Mouse (Mus musculus): ENCODE results near the gene Slc35g1.
"Not testable (repeated sequence)": the region's sequence is repeated elsewhere in the genome, so short reads cannot be mapped to it uniquely, and the experiment has no call there.

Slc35g1 gene

GRCm38 (mm10) chr19:38395701-38396632 is at the start of gene Slc35g1:
Slc35g1 (plus strand) TSS chr19:38395980.
- peak; percentile 64 for DNase-seq

DNA sequence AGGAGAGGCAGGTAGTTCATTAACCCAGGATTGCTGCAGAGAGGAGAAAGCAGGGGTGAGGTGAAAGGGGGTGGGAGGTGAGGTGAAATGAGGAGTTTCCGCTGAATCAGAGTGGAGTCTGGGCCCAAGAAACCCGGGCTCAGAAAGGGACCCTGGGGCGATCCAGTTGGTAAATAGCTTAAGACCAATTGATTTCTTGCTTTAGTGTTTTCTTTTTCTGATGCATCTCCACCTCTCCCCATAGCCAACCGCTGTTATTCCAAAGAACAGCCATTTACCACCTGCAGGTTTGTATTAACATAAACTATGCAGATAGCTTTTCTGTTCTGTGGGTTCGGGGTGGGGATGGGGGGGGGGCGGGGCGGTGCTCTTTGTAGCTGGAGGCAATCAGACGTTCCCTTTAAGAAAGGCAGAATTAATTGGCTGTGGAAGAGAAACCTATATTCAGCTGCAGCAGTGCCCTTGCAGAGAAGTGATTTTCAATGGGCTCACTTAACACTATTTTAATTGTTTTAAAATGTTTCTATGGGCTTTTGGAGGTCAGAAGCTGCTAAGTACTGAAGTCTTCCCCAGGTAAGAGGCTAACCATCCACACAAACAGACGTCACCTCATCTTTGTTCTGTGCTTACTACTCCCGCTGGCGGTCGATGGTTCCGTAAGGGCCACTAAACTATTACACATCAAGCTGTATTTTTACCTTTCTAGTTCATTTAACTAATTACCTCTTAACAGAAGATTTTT is 47.3 kb upstream of the Slc35g1 start:
- no peak for DNase-seq

GRCm38 (mm10) chr19:38349013-38349341 is 46.8 kb upstream of the Slc35g1 start:
- DNase-seq, result no peak

GRCm38 (mm10) chr19:38351202-38351601 is 44.6 kb upstream of the Slc35g1 start:
- no peak for DNase-seq

DNA sequence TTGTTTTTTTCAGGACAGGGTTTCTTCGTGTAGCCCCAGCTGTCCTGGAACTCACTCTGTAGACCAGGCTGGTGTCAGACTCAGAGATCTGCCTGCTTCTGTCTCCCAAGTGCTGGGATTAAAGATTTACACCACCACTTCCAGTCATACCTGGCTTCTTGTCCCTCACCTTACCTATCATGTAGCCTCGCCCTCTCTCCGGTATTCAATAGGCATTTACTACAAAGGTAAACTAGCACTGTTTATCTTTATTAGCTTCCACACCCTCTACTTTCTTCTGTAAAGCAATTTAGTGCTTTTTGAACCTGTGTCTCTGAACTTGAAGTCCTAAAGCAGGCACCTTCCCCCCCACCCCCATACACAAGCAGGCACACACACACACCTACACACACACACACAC is 44.1 kb upstream of the Slc35g1 start:
- DNase-seq, result no peak

- DNase-seq, result no peak
Observed at GRCm38 (mm10) chr19:38352495-38353130, 43.2 kb upstream of the Slc35g1 start.

DNA sequence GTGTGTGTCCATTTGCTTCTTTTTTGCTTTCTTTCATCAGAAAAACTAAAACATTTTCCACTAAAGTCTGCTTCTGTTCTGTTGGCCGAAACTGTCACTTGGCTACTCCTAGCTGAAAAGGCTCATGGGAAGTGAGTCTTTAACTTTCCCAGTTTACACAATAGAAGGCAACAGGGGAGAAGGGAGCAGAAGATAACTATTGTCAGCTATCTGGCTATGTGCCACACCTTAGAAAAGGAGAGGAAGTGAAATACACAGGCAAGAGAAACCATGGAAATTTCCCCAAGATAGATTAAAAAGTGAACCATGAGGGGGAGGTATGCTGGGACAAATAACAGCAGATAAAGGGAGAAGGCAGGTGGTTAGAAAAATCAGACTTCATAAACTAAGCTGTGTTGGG is 41.5 kb upstream of the Slc35g1 start:
- DNase-seq, result no peak

DNA sequence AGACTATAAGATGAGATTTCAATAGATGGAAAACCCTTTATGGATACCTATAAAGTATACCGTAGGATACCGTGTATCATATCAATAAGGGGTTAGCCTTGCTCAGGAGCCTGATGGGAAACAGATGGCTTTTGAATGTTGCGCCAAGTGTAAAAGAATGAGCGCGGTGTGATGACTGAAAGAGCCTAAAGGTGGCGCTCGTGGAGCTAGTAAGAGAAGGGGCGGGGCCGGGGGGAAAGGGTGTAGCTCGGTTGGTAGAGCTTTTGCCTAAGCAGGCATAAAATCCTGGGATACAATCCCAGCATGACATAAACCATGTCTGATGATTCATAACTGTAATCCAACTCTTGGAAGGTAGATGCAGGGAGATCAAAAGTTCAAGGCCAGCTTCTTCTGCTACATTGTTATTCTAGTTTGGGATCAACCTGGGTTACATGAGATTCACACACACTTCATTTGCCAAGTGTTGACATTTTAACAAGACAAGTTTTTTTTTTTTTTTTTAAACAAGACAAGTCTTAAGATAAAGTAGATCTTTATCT is 40.9 kb upstream of the Slc35g1 start:
- no peak for DNase-seq

DNA sequence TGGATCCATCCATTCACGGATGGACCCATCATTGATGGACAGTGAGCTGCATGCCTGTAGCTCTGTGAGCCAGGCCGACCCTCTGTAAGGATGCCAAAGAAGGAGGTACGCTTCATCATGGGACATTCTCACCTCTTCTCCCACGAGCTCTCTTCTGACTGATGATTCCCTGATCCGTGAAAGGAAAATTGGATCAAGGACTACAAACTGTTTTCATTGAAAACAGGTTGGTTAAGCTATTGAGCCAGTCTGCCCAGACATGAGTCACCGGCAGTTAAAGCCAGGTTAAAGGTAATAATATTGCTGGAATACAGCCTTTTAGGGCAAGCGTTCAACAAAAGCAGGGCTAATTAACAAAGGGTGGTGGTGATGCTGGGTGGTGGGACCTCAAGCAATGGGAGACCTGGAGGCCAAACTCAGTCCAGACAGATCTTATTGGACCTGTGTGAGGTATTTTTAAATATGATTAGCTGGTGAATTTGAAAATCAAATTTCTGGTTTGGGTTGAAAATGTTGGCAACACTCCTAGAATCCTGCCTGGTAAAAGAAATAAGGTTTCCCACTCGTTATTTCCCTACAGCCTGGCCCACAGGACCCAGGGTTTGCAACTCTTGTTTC is 39.5 kb upstream of the Slc35g1 start:
- no peak for DNase-seq

DNA sequence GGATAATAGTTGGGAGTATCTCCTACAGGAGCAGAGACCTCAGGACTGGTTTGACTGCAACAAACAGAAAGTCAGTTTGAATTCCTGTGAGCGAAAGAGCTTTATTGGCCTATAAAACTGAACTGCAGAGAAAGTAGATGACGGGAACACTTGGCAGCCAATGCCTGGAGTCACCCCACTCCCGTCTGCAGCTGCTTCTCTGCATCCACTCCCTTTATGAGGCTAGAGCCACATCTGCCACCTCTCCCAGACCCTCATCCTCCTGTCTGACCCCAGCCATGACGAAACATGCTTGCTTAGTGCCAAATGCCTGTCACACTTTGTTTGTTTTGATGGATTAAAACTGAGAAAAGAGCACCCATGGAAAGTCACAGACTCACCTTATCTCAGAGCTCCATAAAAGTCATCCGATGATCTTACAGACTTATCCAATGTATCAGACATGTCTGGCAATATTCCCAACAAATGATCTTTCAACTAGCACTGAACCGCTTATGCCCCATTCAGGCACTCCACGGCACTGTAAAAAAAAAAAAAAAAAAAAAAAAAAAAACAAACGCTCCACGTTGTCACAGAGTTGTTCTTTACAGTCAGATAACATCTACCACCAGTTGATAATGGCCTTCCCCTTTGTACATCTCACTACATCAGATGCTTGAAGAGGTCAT is 37.7 kb upstream of the Slc35g1 start:
- DNase-seq, result no peak

GRCm38 (mm10) chr19:38359287-38359686 is 36.5 kb upstream of the Slc35g1 start:
- no peak for DNase-seq

- DNase-seq, result no peak
Observed at GRCm38 (mm10) chr19:38361850-38362249, 33.9 kb upstream of the Slc35g1 start.

DNA sequence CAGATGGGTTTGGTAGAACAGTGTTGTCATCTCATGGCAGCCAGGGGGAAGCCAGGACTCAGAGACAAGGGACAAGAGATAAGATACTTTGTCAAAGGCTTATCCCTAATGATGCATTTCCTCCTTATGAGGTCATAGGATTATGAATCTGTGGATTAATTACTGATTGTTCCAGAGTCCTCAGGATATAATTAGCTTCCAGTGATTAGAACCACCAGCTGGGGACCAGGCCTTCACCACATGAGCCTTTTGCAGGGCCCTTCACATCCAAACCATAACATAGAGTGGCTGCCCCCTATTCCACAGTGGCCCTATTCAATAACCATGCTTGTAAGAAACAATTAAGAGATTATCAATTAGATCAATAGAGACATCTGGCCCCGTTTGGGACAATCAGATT is 32.4 kb upstream of the Slc35g1 start:
- no peak for DNase-seq

- no peak for DNase-seq
Observed at GRCm38 (mm10) chr19:38363879-38364659, 31.7 kb upstream of the Slc35g1 start.

DNA sequence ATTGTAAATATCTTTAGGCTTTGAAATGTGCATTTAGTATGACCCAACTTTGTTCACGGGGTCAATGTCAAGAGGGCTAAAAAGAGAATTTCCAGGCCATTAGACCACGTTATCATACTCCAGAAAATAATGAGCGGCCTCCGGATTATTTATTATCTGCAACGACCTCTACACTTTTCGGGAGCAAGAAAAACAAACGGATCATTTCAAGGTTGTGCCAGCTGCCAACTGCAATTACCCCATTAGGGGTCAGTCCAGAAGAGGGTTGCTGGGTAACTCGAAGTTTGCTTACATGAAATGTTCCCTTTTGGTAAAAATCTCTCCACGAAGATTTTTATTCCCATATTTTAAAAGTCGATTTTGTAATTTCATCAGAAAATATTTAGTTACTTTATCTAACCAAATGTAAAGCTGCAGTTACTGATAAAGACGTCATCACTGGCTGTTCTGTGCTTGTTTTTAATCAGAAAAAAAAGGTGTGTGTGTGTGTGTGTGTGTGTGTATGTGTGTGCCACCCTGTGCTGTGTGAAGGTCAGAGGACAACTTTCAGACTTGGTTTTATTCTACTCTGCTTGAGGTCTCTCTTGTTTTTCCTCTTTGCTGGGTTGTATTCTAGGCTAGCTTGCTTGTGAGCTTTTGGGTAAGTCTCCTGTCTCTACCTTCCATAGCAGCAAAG is 30.7 kb upstream of the Slc35g1 start:
- no peak for DNase-seq

GRCm38 (mm10) chr19:38372460-38373102 is 23.2 kb upstream of the Slc35g1 start:
- DNase-seq, result no peak

- DNase-seq, result no peak
Observed at GRCm38 (mm10) chr19:38373371-38373770, 22.4 kb upstream of the Slc35g1 start.

DNA sequence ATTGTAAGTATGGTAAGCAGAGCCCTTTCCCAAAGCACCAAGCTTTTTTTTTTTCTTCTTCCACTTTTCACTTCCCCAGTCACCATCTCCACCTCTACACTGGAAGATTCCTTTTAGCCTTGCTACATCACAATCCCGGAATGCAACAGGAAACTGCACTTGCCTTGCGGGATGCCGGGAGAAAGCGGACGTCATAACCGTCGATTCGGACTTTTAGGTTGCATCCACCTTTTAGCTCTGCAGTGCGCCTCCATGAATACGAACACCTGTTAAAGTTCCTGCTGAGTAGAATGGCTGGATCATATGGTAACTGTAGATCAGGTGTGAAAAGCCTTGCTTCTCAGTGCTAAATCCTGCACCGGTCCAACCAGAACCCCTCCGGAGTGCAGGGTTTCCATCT is 12.0 kb upstream of the Slc35g1 start:
- DNase-seq, result no peak

GRCm38 (mm10) chr19:38387021-38387420 is 8.8 kb upstream of the Slc35g1 start:
- DNase-seq, result not testable (repeated sequence)

DNA sequence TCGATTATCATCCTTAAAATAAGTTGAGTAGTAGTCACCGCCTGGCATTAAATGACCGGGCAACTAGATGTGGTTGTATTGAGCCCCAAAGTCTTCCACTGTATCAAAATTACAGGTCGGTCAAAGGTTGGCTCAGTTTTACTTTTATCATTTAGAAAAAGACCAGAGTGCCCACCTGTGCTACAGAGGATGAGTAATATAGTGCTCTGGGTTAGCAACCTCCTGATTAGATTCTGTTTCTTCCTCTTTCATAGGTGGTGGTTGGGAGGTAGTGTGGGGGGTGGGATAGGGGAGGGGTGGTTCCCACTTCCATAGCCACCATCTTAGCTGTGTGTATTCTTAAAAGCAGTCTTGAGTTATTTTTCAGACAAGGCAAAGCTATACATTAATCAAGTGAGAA is 7.9 kb upstream of the Slc35g1 start:
- no peak for DNase-seq

- DNase-seq, result no peak
Observed at GRCm38 (mm10) chr19:38396633-38396970, 822 bp downstream of the Slc35g1 start.

Data from right cerebral cortex, postnatal 14 days (tissue).